Mouse (Mus musculus): ENCODE results near the gene Plekha5.
"Not testable (repeated sequence)": the region's sequence is repeated elsewhere in the genome, so short reads cannot be mapped to it uniquely, and the experiment has no call there.

Plekha5 gene

DNA sequence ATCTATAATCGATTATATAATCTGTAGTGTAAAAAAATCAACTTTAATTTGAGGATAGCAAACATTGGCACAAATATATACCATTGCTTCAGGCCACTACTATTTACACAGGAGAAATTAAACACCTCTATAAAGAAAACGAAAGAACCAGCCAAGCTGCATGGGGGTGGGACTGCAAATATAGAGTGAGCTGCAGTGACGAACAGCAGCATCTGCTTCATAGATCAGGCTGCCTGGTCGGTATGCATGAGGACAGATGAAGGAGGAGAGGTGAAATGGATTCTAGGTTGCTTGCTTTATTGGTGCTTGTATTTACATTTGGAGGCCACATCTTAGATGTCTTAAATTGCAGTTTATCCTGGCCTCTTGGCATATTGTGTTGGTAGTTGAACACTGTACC, 66.4 kb downstream of the Plekha5 start:
- DNase-seq (ENCODE audit: low spot score) = no peak

DNA sequence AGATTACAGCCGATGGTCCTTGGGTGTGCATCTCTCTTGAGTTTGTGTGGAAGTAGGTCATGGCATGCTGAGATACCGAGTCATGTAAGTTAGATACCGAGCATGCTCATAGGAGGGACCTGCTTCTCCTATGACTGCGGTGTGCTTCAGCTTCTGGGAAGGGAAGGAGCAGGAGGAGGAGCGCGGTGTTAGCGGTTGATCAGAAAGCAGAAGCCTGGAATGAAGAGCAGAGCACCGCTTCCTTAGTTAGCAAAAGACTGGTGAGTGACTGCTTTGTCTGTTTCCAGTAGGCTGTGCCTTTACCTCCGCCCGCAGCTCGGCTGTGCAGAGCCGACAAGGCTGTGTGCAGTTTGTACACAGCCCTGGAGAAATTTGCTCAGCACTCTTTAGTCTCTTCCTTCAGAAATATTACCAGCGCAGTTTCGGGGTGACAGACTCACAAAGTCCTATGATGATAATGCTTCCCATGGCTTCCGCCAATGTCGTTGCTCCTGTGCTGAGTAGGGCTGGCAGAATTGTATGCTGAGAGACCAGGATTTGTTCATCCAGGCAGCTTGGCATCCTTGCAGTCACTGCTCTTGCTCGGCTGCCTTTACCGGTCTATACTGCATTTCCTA, 67.2 kb downstream of the Plekha5 start:
- no peak for DNase-seq (ENCODE audit: low spot score)

DNA sequence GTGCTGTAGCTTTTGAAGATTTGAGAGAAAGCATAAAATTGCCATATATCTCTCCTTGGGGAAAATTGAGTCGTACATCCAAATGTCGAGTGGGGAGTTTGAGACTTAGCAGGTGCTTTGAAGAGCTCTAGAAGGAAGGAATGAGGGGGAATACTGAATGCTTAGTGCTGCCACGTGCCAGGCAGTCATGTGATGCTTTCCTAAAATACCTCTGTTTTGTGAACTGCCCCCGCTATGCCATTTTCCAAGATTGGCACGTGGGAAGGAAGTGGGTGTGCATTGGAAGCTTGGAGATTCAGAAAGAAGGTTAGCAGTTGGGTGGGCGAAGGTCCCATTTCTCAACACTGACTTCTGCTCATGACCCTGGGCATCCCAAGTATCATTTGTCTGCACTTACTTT, 68.2 kb downstream of the Plekha5 start:
- DNase-seq (ENCODE audit: low spot score) = no peak

DNA sequence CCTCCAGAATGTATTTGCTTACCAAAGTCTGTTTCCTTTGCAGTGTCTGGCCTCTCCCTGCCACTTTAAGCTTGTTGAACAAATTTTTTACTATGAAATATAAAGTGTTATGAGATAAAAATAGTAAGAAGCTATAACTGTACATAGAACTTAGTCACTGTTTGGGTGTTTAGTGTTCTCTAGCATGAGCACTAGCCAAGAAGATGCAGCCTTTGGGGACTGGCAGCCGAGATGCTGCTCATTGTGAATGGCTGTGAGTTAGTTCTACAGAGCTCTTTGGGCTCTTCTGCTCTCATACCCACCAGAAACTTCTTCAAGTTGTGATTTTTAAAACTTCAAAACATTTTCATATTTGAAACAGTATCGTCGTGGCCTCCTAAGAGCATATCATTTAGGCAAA, 74.2 kb downstream of the Plekha5 start:
- no peak for DNase-seq (ENCODE audit: low spot score)

DNA sequence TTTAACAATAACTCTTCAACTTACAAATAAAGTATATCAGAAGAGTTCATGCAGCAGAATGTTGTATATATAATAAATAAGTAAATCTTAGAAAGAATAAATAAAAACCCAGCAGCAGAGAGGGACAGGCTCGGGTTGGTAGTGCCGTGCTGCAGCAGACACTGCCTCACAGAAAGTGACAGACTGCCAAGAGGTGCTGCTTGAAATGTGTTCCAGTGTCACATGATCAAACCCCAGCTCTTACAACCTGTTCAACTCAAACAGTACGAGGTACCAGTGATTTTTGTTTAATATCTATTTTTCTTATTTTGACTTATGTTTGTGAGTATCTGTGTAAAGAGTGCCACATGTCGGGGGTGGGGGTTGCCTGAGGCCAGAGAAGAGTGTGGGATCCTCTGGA, 75.1 kb downstream of the Plekha5 start:
- DNase-seq (ENCODE audit: low spot score) = no peak

DNA sequence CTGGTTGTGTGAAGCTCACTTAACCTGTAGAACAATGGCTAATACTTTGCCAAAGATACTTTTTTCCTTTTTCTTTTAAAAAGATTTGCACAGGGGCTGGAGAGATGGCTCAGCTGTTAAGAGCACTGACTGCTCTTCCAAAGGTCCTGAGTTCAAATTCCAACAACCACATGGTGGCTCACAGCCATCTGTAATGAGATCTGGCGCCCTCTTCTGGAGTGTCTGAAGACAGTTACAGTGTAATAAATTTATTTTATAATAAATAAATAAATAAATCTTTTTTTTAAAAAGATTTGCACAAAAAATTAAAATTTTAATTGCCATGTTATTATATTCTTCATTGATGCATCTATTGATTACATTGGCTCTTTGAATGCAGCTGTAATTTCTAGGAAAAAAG, 77.0 kb downstream of the Plekha5 start:
- DNase-seq (ENCODE audit: low spot score) = not testable (repeated sequence)

DNA sequence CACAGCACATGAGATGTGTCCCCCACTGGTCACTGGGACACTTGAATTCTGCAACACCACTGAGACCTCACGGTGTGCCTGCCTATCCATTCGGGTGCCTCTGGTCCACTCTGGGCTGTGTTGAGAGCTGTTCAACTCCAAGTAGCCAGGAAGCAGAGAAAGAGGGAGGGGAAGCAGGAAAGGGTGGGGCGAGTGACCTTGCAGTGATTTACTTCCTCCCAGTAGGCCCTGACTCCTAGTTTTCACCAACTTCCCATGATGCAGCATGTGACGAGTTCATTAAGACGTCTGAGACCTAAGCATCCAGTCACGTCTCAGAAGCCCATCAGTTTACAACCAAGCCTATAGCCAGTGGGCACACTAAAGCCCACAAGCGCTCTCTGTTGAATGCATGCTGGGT, 78.0 kb downstream of the Plekha5 start:
- no peak for DNase-seq (ENCODE audit: low spot score)

DNA sequence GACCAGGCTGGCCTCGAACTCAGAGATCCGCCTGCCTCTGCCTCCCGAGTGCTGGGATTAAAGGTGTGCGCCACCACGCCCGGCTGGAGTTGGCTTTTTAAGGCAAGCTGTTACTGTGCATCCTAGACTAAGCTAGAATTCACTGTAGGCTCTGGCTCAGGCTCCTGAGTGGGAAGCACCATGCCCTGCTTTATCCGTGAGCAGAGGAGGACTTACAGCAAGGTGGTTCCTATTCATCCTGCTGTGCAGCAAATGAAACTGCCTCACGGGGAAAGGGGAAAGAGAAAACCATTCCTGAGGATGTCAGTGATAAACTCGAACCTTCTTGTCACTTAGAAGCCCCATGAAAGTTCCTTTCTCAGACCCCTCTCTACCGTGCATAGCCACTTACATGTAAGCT, 80.9 kb downstream of the Plekha5 start:
- no peak for DNase-seq (ENCODE audit: low spot score)

DNA sequence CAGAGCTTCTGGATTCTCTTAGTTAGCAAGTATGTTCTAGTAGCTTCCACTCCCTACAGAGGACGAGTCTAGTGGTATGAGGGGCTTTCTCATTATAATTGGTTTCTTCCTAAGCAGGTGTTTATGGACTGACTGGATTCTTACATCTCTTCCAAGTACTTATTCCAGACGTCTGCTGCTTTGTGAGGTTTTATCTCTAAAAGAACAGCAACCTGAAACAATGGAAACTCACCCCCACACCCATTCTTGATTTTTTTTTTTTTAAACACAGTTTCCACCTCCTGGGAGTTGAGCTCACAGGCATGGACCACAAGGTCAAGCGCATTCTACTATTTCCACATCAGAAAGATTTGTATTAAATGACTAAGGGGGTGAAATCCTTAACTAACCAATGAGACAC, 83.8 kb downstream of the Plekha5 start:
- DNase-seq (ENCODE audit: low spot score) = no peak

DNA sequence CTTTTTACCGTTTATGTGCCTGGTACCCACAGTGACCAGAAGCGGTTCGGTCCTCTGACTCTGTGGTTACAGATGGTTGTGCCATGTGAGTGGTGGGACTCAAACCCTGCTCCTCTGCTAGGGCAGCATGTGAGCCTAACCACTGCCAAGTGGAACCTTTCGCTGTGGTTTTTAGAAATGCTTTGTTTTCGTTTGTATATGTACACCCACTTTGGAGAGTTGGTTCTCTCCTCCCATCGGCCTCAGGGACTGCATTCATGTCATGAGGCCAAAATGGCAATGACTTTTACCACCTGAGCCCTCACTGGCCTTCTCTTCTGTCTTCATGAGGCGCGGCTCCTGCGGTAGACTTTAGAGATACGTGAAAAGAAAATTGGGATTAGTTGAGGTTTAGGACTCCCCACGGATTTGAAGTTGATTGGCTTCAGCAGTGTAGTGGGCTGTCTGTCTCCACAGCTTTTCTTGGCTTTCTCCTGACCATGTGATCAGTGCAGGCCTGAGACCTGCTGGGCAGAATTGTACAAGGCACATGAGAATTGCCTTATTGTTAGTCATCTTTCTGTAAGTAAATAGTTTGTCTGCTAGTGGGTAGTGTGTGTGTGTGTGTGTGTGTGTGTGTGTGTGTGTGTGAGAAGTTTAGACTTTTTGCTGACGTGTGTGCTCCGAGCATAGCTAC, 84.8 kb downstream of the Plekha5 start:
- no peak for DNase-seq (ENCODE audit: low spot score)

DNA sequence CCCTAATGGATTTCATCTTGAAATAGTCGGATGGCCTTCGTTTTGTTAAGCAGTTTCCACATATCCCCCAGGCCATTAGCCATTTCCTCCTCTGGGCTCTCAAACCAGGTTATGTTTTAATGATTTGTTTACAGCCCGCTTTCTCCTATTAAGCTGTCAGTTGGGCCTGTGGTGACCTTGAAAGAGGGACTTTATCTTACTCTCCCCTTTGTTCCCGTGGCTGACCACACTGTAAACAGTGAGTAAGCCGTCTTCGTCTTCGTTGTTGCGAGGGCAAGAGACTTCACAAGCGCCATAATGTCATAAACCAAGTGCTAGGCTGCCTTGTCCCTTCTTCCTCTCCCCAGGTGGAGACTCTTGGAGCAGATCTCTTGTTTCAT, 85.3 kb downstream of the Plekha5 start:
- no peak for DNase-seq (ENCODE audit: low spot score)

DNA sequence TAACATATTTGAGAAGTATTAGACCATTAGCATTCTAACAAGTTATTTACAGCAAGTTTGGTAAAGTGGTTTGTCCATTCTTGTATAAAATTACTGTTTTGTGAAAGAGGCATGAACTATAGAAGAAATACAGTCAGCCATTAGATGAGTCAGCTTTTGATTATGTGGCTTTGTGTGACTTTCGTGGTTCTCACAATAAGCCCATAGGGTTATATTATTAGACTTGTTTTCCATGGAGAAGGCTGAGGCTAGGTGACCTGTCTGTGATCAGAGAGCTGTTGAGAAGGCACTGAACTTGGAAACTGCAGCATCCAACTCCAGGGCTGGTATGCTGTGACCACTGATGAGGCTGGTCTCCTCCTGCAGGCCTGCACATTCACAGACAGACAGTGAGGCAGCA, 88.2 kb downstream of the Plekha5 start:
- DNase-seq (ENCODE audit: low spot score) = no peak

DNA sequence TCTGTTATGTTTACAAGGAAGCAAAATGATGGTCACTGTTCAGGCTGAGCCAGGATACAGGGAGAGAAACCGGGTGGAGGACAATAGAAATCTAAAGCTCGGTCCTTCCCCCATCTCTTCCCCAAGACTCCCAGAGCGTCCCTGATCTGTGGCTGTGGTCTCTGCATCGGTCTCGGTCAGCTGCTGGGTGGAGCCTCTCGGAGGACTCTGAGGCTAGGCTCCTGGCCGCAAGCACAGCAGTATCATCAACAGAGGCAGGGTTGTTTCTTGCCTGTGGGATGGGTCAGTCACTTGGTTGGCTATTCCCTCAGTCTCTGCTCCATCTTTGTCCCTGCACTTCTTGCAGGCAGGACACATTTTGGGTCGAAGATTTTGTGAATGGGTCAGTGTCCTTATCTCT, 88.6 kb downstream of the Plekha5 start:
- DNase-seq (ENCODE audit: low spot score) = no peak

DNA sequence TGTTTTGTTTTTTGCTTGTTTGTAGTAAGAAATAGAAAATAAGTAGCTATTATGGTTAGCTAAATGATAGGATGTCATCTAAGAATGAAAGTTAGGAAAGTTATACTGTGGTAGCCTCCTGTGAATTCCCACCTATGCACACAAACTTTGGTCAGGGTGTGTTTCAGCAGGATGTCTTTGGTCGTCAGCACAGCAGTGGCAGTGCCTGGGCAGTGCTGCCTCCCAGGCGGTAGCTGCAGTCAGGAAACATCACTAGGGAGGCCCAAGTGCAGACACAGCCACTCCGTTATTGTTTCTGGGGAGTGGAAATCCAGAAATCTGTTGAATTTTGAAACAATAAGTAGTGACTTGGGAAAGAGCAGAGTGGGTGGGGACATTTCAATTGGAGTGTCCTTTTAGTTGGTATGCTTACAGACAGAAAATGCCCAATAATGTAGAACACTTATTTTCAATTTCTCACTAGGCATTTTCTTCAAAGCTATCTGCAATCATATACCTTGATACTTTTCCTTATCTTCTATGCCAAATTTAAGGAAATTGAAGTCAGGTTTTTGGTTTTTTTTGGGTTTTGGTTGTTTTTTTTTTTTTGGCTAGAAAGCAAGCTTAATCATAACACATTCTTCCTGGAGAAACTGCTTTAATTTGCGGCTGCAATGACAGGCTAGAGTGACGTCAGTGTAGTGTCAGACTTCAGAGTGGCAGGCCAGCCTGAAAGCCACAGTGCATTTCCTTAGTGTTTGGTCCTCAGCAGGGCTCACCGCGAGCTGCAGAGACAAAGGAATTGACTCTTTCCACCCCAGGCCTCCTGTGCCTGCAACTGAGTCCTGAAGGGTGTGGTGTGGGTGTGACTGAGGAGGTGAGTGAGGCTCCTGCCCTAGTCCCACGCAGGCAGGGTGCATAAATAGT, 90.6 kb downstream of the Plekha5 start:
- DNase-seq (ENCODE audit: low spot score) = peak; percentile 77

DNA sequence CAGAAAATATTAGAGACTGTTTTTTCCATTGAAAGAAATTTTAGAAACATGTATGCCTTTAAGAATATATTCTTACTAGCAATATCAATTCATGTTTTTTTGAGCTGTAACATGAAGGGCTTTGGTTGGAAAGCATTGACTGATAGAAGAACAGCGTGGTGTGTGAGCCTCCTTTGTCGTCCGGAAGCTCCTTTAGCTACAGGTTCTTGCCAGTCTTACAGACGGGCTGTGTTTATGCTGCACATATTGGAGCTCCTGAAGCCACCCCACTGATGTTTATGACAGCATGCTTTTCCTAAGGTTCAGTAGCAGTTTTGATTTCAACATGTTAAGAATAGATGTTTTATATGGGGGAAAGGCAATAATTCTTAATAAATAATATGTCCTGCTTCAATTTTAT, 91.7 kb downstream of the Plekha5 start:
- DNase-seq (ENCODE audit: low spot score) = no peak

DNA sequence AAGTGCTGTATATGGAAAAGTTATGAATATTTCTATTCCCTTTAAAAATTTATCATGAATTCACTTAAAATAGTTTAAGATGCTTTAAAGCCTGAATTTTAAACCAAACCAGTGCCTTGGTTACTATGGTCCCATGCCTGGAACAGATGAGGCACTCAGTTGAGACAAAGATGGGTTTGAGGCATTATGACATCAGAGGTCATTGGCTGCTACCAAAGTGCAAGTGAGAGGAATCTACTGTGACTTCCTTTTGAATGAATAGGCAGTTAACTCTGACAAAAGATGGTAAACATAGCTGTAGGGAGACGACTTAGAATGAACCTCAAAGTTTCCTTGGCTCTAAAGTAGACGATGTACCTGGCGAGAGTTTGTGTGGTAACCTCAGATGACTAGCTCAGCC, 92.3 kb downstream of the Plekha5 start:
- DNase-seq (ENCODE audit: low spot score) = no peak

DNA sequence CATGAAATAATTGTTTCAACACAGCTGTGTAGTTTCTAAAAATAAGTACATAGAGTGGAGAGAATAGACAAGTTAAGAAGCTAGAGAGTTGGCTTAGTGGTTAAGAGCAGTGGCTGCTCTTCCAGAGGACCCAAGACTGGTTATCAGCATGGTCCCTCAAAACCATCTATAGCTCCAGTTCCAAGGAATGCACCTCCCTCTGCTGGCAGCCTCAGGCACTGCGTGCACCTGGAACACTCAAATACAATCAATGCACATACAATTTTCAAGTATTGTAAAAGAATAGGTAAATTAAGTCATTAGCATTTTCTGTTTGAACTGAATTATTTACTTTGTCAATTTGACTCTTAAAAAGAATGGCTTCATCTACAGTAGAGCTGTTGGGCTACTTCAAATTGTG, 93.3 kb downstream of the Plekha5 start:
- peak; percentile 59 for DNase-seq (ENCODE audit: low spot score)

DNA sequence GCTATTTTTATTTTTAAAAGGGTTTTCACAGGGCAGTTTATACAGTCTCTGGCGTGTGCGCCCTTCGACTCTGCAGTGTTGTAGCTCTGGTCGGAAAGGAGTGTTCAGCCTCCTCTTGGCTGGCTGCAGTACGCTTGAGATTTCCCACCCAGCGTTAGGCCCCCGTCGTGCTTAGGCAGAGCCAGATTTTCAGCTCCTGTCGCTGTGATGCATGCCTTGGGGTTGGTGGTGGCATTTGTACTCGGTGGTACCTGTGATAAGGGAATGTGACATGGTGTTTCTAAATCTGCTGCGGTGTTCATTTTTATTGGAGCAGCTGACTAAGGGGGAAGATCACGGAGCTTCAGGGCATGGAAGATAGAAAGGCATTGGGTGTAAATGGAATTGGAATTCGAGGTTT, 95.2 kb downstream of the Plekha5 start:
- no peak for DNase-seq (ENCODE audit: low spot score)

DNA sequence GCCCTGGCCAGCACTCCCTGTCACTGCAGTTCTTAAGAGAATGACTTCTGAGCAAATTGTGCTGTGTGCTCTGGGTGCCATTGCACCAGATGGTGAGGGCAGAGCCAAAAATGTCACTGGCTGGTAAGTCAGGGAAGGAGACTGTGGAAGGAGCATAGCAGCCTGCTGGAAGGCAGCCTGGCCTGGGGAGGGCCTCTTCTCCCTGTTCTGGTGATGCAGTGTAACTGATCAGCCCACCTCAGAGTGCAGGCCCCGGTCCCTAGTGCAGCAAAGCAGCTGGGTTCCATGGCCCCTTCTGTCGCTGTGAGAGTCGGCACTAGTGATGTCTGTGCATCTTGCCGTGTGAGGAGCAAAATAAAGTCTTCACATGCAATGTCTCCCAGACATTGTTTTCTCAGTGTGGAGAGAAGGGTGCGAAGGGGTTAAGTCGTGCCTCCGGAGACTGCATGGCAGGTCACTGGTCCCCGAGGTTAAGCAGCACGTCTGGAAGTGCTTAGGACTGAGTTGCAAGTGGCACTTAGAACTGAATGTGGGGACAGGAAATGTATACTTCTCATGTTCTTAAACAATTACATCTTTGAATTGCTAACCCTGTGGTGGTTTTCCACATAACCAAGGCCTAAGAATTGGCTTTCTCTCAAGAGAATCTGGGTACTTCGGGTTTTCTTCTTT, 95.8 kb downstream of the Plekha5 start:
- peak; percentile 65 for DNase-seq (ENCODE audit: low spot score)

DNA sequence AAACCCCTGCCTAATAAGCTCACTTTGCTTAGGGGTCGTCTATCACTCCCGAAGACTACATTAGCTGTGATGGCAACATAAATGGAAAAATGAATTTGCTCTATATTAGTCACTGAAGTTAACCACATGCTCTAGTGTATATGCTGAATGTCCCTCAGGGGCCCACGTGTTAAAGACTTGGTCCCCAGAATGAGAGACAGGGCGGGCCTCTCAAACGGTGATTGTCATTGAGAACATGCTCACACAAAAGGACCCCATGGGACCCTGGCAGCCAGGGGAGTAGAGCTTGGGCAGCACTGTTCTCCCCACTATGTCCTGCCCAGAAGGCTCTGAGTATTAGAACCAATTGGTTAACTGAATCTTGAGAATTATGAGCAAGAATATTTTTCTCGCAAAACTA, 97.1 kb downstream of the Plekha5 start:
- no peak for DNase-seq (ENCODE audit: low spot score)

DNA sequence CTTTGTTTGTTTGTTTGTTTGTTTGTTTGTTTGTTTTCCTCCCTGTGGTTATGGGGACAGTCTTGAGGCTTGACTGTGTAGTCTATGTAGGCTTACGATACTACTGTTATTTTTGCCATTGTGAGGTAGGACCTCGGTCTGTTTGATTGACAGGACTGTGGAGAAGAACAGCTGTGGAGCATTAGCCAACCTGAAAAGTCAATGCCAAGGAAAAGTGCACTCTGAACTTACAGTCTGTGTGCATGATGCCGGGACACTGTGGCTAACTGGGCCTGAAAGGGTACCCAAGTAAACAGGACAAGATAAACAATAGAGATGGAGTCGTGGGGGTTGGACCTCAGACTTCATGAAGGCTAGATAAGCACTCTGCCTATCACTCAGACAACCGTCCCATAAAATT, 98.0 kb downstream of the Plekha5 start:
- peak; percentile 30 for DNase-seq (ENCODE audit: low spot score)

DNA sequence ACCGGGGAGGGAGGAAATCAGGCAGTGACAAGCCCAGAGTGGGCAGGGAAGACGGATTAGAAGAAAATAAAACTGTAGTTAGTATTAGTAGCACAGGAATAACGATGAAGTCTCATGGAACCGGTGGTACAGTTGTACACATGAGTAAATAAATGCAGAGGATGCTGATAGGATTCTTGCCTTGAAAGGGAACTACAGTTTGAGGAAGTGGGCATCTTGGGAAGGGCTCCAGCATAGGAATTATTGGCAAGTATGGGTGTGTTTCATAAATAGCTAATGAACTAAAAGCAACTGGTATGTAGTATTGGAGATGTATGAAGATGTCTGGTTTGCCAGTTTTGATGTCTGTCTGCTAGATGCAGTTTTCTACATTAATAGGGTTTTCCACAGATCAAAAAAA, 99.7 kb downstream of the Plekha5 start:
- no peak for DNase-seq (ENCODE audit: low spot score)

DNA sequence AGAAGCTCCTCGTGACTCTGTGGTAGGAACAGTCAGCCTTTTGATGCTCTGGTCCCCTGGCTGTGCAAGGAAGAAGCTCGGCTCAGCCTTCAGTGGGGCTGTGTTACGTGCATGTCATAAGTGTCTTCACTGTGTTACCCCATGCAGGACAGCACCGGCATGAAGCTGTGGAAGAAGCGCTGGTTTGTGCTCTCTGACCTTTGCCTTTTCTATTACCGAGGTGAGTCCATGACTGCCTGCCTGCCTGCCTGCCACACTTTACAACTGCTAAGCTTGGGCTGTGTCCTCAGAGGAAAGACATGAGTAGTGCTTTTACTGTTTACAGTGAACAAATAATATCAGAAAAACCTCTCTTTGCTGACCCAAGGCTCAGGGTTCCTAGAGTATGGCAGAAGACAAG, 104.6 kb downstream of the Plekha5 start:
- DNase-seq (ENCODE audit: low spot score) = no peak

Data from embryo, embryonic 10 days (tissue).